Mouse (Mus musculus) heart, adult 9 months (tissue): Measurements from ENCODE around the gene Abcc1.

ENCODE experiments used
- DNase-seq, 2 experiments: peaks; one replicate each; pipeline ENCODE4 v3.0.0; 2022; ENCODE audit warnings: low spot score in 2 of 2

Gene Abcc1

DNA sequence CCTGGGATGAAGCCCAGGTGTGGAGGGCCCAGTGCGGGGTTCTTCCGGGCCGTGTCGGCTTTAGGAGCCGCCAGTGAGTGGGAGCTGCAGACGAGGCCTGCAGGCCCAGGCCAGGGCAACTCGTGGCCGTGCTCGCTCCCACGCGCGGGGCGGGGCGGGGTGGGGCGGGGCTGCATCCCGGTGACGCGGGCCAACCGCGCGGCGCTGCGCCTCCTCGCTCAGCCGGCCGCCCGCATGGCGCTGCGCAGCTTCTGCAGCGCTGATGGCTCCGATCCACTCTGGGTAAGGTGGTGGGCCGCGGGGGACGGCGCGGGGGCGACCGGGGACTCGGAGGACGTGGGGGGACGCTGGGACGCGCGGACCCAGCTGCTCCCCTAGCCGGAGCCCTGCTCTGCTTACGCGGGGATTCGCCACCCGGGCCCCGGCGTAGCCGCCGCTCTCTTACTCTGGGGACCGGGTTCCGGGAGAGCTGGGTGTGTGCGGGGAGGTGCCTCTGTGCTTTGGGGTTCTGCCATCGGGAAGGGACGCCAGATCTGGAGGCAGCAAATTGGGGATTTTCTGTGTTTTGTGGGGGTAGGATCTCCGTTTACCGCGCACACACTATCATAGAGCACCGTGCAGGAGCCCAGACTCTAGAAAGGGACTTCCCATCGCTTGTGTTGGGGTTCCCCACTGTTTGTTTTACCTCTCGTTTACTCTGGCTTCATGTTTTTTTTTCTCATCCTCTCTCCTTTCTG is at the start of gene Abcc1:
Abcc1 (plus strand) TSS at position 197 of the 737 bp plus-strand sequence.
- DNase-seq, result peak; percentile 77 to 80

DNA sequence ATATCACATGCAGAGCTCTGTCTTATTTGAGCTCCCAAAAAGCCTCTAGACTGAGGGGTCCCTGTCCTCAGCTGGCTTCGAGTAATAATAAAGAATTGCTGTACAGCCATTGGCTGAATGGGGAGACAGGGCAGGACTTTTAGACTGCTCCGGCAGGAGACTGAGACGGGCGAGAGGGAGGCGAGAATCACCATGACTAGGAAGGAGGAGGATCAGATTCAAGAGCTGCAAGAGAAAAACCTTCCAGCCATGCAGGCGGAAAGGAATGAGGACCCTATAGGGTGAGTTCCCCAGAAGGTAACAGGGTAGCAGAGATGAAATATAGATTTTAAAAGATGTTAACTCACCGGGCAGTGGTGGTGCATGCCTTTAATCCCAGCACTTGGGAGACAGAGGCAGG is 48.4 kb upstream of the Abcc1 start:
- no peak for DNase-seq

DNA sequence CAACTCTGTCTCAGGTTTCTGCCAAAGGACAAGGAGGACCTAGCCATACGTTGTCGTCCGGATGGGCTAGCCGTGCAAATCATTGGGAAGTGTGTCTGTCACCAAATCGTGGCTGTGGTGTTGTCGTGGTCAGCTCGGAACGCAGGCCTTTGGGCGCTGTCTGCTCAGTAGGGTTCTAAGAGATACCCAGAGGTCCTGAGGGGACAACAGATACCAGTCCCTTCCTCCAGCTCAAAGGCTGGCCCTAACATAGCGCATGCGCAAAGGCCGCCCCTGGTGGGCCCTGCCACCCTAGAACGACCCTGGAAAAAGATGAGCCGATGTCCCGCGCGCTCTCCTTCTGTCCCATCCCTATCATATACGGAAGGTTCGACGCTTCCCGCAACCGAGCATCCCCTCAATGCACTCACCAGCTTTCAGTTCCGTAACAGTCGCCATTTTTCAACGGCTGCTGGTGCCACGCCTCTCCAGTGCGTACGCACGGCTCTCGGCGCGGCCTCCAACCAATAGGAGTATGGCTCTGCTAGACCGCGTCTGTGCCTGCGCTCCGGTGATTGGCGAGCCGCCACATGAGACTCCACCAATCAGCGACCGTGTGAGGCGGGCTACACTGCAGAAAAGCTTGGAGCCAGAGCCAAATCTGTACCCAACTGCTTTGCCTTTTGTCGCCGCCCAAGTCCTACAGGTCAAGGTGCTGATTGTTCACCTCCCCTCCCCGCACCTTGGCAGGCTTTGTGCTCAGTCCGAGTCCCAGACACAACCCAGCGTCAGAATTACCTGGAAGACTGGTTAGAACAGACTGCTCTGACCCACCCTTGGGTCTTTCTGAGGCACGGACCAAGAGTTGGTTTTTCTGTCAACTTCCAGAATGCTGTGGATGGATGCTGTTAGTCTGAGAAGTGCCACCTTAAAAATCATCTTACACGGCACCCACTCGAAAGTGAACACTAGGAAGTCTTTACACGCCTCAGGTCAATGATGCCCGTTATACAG is 44.2 kb upstream of the Abcc1 start, which contains the start of gene Fopnl:
Fopnl (minus strand) TSS at position 522 of the 993 bp plus-strand sequence.
- peak; percentile 97 to 98 for DNase-seq

DNA sequence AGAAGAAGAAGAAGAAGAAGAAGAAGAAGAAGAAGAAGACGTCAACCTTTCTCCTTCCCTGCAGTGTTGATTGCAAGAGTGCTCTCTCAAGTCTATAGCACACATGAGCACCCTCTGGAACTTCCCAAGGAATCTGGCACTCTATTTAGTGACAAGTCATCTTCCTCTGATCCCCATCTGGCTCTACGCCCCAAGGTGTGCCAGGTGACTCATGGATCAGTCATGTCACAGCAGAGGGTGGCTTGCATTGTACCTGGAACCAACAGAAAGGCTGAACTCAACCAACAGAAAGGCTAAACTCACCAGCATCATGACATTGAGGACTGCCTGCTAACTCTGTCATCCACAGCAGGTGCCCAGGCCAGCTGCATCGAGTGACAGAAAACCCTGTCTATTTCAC is 41.7 kb upstream of the Abcc1 start:
- no peak for DNase-seq

DNA sequence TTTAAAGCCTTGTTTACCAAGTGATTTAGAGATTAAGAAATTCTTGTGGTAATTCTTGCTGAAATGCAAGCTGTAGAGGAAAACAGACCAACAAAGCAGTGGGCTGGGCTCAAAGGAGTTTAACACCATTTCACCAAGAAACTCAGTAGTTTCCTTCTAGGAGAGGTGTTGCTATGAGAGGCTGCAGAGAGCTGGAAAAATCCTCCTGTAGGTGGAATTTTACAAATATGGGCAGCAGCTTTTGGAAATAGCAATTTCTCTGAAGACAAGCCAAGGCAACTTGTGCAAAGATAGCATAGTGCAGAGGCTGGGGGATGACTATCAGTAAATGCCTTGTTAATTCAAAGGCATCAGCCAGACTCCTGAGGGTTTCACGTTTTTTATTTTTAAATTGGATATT is 40.9 kb upstream of the Abcc1 start:
- DNase-seq, result no peak

DNA sequence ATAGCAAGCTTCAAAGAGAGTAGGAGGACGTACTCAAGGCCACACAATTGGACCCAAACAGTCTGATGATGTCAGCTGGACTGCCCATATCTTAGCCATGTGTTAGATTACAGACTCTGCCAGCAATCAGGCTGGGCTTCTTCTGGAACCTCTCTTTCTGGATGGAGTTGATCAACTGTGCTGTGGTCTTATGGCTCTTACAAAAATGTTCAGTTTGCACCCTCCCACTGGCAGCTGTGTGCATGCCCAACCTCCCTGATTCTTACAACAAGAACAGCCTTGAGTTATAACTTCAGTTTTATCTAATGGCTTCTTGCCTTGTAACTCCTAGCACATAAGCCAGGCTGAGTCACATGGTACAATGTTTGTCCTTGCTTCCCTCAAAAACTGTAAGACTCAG is 33.2 kb upstream of the Abcc1 start:
- no peak for DNase-seq

DNA sequence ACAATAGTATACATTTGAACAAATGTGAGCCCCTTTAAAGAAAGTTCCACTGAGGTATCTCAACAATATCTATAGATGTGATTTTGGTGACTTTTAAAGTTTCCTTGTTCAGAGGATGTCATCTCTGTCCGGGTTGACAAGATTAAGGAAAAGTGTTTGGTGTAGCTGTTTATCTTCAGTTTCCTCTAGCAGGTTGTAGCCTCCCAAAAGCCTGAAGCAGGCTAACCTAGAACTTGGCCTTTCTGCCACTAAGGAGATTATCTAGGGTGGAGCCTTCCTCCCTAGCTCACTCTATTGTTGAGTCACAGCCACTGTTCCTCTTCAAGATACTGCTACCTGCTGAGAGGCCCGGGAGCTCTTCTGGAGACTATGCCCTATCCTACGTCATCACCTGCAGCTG is 16.4 kb upstream of the Abcc1 start:
- no peak for DNase-seq

DNA sequence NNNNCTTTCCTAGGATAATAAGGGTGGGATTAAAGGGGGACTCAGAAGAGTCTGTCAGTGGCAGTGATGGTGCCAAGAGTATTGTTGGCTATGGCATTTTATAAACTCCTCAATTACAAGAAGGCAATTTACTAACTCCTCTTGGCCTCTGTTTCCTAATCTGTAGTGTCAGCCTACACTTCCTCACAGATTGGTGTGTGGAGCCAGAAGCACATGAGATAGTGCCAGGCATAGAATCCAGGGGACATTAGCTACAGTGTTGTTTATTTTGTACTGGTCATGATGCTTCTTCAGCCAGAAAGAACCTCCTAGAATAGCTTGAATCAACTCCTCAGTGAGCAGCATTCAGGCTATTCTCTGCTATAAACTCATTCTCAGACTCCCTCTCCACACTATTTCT is 9.8 kb upstream of the Abcc1 start:
- no peak for DNase-seq

DNA sequence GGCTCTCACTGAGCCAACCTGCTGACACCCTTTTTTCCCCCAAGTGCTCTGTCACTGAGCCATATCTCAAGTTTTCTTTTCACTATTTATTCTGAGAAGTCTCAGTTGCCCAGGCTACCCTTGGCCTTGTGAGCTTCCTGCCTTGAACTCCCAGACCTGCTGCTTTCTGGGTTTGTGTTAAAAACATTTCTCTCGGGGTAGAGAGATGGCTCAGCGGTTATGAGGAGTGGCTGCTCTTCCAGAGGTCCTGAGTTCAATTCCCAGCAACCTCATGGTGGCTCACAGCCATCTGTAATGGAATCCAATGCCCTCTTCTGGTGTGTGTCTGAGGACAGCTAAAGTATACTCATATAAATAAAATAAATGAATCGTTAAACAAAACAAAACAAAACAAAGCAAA is 9.1 kb upstream of the Abcc1 start:
- DNase-seq, result no peak

DNA sequence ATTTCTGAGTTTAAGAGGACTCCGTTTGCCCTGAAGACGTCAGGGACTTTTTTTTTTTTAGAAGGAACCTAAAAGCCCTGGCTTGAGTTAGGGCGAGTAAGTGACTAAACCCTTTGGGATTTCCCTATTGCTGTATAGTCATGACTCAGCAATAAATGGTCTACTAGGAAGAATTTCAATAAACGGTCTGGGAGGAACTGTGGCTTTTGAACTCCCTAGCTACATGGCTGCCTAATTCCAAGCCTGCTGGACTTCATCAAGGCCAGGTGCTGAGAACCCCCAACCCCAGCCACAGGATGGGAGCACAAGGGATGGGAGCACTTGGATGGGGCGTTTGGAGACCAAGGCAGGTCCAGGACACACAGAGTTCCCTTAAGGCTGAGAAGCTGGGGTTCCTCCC is 8.7 kb upstream of the Abcc1 start:
- DNase-seq, result no peak

DNA sequence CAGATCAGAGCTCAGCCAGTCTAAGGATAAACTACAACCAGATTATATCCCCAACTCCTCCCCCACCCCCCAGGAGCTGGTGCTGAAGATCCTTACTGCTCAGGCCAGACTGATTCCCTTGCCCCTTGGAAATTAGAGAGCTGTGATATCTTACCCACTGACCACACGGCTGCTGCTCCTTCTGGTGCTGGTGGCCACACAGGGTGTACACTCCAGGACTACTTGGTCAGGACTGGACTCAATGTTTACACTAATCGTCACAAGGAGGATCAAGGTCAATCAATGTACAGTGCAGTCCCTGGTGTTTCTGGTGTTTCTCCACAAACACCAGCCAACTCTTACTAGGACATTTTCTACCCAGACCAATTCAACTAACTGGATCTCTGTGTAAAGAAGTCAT is 3.5 kb upstream of the Abcc1 start:
- DNase-seq, result no peak

DNA sequence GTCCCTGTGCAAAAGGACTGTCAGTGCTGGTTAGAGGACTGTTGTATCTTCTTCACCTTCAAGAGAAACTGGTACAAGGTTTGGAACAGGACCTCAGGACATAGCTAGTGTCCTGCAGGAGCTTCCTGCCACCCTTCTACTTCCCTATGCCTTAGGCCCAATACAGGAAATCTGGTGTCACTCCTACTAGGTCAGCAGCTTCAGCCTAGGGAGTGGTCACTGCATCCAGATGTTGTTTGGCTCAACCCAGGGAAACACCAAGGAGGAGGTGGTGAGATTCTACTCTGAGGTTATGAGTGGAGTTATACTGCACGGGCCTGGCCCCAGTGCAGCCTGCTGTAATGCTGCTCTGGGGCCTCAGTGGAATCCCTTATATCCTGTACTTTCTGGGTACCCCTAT is 2.8 kb upstream of the Abcc1 start:
- no peak for DNase-seq

DNA sequence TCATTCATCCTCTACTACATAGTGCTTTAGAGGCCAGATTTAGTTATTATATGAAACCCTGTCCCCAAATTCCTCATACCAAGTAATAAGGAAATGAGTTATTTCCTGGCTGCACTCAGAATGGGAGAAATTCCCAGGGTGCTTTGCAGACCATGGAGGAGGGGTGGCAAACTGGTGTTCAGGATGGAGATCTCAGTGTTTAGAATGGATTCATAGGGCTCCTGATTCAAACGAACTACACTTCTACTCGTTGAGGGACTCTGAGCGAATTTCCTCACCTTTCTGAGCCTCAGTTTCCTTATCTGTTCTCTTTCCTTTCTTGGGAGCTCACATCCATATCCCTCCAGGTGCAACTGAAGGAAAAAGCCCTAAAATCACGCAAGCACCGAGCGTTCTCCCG is 427 bp upstream of the Abcc1 start:
- peak in 1 of 2 experiments; percentile 25 for DNase-seq

DNA sequence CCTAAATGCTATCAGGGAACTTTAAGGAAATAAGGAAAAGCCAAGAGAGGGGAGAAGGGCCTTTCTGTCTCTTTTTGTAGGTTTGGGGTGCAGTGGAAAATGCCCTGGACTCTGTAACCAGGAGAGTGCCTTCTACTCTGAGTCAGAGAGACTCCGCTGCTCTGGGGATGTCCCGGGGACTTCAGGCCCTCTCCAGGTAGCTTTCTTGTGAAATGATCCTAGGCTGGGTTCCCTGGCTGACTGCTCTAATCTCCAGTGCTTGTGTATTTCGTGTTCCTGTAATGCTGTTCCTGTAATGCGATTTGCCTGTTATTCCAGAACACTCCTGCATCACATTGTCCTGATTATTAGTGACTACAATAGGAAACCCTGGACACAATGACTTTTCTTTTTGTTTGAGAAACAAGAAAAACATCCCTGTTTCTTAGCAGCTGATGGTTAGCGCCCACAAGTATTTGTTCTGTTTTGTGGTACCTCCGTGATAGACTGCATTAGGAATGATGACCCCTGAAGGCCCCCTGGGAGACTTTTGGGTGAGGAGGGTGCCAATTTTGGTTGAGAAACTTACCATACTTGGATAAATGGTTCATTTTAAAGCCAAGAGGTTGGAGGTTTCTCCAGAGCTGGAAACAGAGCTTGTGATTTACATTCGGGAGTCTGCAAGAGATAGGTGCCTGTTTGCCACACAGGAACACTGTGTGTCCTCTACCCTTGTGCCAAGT is 902 bp downstream of the Abcc1 start:
- DNase-seq, result no peak

DNA sequence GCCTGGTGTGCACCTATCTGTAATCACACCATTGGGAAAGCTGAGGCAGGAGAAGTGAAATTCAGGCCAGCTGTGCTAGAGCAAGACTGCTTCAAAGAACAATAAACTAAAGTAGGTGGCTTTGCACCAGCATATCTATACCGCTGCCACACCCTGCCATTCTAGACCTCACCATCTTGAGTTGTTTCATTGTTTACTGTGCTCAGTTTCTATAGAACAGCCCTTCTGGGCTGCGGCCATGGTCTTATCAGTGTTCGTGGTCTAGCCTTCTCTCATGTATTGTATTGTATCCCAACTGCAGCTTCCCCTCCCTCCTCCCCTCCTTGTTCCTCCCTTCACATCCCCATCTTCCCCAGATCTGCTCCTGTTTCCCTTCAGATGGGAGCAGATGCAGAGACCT is 2.1 kb downstream of the Abcc1 start:
- DNase-seq, result no peak

DNA sequence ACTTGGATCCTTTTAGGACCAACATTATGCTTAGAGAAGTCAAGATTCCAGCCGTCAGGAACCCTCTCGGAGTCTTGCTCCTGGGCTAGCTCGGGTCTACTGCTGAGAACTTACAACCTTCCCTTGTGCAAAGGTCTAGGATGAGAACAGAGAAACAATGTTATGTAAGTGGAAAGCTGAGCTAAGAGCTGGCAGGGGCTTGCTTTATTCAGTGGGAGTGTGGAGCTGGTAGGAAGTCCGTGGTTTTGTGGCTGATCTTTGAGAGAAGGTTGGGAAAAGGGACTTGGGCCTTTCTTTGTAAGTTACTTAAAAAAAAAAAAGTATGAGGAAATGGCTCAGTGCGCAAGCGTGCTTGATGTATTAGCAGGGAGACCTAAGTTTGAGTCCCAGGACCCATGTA is 2.7 kb downstream of the Abcc1 start:
- no peak for DNase-seq

DNA sequence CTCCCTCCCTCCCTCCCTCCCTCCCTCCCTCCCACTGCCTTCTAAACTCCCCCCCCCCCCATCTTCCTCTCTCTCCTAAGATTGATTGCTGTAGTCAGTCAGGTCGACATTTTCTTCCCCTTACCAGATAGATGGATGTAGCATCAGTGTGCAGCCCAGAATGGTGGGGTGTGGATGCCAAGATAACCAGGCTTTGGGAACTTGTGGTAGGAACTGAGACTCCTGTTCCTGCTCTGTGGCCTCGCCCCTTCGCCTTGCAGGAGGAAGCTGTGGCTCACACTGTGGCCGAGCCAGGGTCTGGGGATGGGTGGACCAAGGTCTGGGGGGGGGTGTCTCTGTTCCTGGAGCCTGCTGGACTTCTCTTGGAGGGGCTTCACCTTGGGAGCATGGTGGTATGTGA is 4.1 kb downstream of the Abcc1 start:
- DNase-seq, result peak in 1 of 2 experiments; percentile 21

DNA sequence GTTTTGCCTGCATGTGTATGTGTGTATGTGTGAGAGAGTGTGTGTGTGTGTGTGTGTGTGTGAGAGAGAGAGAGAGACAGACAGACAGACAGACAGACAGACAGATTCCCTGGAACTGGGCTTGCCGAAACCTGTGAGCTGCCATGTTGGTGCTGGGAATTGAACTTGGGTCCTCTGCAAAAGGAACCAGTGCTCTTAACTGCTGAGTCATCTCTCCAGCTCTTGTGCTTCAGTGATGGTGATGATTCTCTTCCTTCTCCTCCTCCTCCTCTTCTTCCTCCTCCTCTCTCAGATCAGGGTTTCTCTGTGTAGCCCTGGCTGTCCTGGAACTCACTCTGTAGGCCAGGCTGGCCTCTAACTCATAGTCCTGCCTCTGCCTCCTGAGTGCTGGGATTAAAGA is 4.7 kb downstream of the Abcc1 start:
- DNase-seq, result no peak

DNA sequence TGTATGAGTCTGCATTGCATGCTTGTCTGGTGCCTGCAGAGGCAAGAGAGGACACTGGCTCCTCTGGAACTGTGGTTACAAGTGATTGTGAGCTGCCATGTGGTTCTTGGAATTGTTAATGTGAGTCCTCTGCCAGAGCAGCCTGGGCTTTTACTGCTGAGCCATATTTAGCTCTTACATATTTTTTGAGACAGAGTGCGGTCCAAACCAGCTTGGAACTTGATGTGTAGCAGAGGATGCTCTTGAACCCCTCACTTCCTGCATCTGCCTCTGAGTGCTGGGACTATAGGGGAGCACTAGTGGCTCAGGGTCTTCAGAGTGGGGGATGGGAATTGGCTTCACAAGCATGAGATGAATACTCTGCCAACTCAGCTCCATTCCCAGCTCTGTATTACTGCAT is 10.0 kb downstream of the Abcc1 start:
- peak; percentile 71 to 77 for DNase-seq

DNA sequence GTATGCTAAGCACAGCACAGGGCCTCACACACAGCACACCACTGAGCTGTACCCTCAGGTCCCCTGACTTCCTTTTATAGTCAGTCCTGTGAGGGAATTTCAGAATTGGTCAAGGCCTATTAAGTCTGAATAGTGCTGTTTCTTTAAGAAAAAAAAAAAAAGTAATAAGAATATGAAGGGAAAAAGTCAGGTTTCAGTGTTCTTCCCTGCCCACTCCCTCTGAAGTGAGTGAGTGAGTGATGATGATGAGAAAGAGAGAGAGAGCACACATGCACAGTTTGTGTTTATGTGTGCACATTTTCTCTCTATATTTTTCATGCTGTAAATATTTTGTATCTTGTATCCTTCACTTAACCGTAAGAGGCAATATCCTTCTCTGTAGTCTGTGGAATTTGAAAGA is 11.0 kb downstream of the Abcc1 start:
- DNase-seq, result no peak

DNA sequence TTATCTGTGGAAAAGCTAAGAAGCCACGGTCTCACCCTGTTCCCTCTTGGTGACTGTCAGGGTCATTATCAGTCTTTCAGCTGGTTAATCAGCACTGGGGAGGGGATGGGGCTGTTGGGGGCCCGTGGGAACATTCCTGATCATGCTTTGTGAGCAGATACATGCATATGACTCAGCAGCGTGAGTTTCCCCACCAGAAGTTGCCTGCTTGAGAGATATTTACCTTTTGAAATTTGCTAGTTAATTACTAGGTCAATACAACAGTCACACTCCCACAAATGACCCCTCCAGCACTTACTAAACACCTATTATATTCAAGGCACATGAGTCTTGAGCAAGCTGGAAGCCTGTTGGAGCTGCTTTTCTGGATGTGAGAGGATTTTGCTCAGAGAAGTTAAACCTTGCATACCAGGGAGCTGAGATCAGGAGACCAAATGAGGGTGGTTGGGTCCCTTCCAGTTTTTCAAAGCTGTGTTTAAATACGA is 11.5 kb downstream of the Abcc1 start:
- DNase-seq, result no peak

DNA sequence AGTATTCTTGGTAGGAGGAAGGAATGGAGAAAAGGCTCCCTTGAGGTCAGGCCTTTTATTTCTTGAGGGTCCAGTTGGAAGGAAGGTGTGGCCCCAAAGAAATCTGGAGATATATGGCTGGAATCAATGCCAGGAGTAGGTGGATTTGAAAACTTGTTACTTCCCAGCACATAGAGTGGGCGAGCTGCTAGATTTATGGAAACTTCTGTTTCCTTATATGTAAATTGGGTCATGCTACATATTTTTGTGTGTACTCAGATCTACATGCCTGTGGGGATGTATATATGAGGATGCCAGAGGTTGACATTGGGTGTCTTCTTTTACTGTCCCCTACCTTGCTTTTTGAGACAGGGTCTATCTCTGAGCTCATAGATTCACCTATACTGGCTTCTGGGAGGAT is 14.6 kb downstream of the Abcc1 start:
- DNase-seq, result no peak
